Mouse (Mus musculus): ENCODE results near the gene Fn1. TPM values are rescaled to one million over a fixed set of nuclear protein-coding genes. Genes with fewer than 3 reads are reported as not detected.

Gene Fn1
- total and polyA plus RNA-seq, 3 experiments, result 40.5 to 95.9 (median 58.2) TPM

- Histone ChIP-seq H3K4me1 (ENCODE audit: control insufficient read depth, insufficient read depth, low read length) (peaks cover 4% of the 10 kb centered on the region), H3K4me3 (no peak overlapping the region), H3K27me3 (ENCODE audit: control insufficient read depth, insufficient read depth, low read length) (no peaks in the 10 kb centered on the region), H3K79me2 (replicated peaks; ENCODE audit: control insufficient read depth, insufficient read depth, low read length) (no peaks in the 10 kb centered on the region), H3K36me3 (ENCODE audit: control insufficient read depth, insufficient read depth, low read length) (no peaks in the 10 kb centered on the region), H3K9ac (ENCODE audit: low read depth, low read length) (no peak overlapping the region), H3K27ac (no peak overlapping the region)
- intact Hi-C loops (cut with DNase I), result loop anchor here (2.0 kb wide), 1 partner anchor 447 kb away; no protein-coding TSS in a partner anchor
- no peak for DNase-seq
- TF ChIP-seq CTCF (IDR thresholded peaks at IDR 0.05), result no peak
- TF ChIP-seq EP300 (IDR thresholded peaks at IDR 0.05; ENCODE audit: insufficient read depth, low read depth, low read length), result no peak
- no peak for TF ChIP-seq POLR2A (IDR thresholded peaks at IDR 0.05; ENCODE audit: insufficient read depth, low read depth, low read length)
- 93% methylated on average over 4 of the region's 4 CpGs for WGBS
Measured at GRCm38 (mm10) chr1:71674274-71674673, 21.3 kb upstream of the Fn1 start.

GRCm38 (mm10) chr1:71673398-71673910, 20.5 kb upstream of the Fn1 start:
- 17% methylated on average over 3 of the region's 3 CpGs for WGBS
- H3K27me3 ChIP-seq (ENCODE audit: control insufficient read depth, insufficient read depth, low read length), result no peaks in the 10 kb centered on the region
- H3K9ac ChIP-seq (ENCODE audit: low read depth, low read length), result no peak overlapping the region
- DNase-seq, result no peak
- intact Hi-C loops (cut with DNase I), result no loop called here
- H3K4me1 ChIP-seq (ENCODE audit: control insufficient read depth, insufficient read depth, low read length), result peaks cover 4% of the 10 kb centered on the region
- no peaks in the 10 kb centered on the region for H3K79me2 ChIP-seq (replicated peaks; ENCODE audit: control insufficient read depth, insufficient read depth, low read length)
- no peak for TF ChIP-seq EP300 (IDR thresholded peaks at IDR 0.05; ENCODE audit: insufficient read depth, low read depth, low read length)
- TF ChIP-seq CTCF (IDR thresholded peaks at IDR 0.05), result no peak
- no peak for TF ChIP-seq POLR2A (IDR thresholded peaks at IDR 0.05; ENCODE audit: insufficient read depth, low read depth, low read length)
- no peak overlapping the region for H3K27ac ChIP-seq
- no peak overlapping the region for H3K4me3 ChIP-seq
- no peaks in the 10 kb centered on the region for H3K36me3 ChIP-seq (ENCODE audit: control insufficient read depth, insufficient read depth, low read length)

GRCm38 (mm10) chr1:71672346-71672745, 19.3 kb upstream of the Fn1 start:
- Histone ChIP-seq H3K27me3 (ENCODE audit: control insufficient read depth, insufficient read depth, low read length) (no peaks in the 10 kb centered on the region), H3K4me3 (no peak overlapping the region), H3K27ac (no peak overlapping the region), H3K9ac (ENCODE audit: low read depth, low read length) (no peak overlapping the region), H3K79me2 (replicated peaks; ENCODE audit: control insufficient read depth, insufficient read depth, low read length) (no peaks in the 10 kb centered on the region), H3K36me3 (ENCODE audit: control insufficient read depth, insufficient read depth, low read length) (no peaks in the 10 kb centered on the region), H3K4me1 (ENCODE audit: control insufficient read depth, insufficient read depth, low read length) (peaks cover 4% of the 10 kb centered on the region)
- intact Hi-C loops (cut with DNase I), result no loop called here
- no peak for TF ChIP-seq POLR2A (IDR thresholded peaks at IDR 0.05; ENCODE audit: insufficient read depth, low read depth, low read length)
- no peak for TF ChIP-seq EP300 (IDR thresholded peaks at IDR 0.05; ENCODE audit: insufficient read depth, low read depth, low read length)
- TF ChIP-seq CTCF (IDR thresholded peaks at IDR 0.05), result no peak
- DNase-seq, result no peak
- WGBS, result 65% methylated on average over 3 of the region's 3 CpGs

- no peak for DNase-seq
- no peak overlapping the region for H3K27ac ChIP-seq
- 88% methylated on average over 6 of the region's 6 CpGs for WGBS
- intact Hi-C loops (cut with DNase I), result no loop called here
- H3K4me3 ChIP-seq, result no peak overlapping the region
- no peaks in the 10 kb centered on the region for H3K36me3 ChIP-seq (ENCODE audit: control insufficient read depth, insufficient read depth, low read length)
- no peaks in the 10 kb centered on the region for H3K27me3 ChIP-seq (ENCODE audit: control insufficient read depth, insufficient read depth, low read length)
- no peaks in the 10 kb centered on the region for H3K4me1 ChIP-seq (ENCODE audit: control insufficient read depth, insufficient read depth, low read length)
- H3K9ac ChIP-seq (ENCODE audit: low read depth, low read length), result no peak overlapping the region
- H3K79me2 ChIP-seq (replicated peaks; ENCODE audit: control insufficient read depth, insufficient read depth, low read length), result no peaks in the 10 kb centered on the region
- TF ChIP-seq POLR2A (IDR thresholded peaks at IDR 0.05; ENCODE audit: insufficient read depth, low read depth, low read length) (no peak), CTCF (IDR thresholded peaks at IDR 0.05) (no peak), EP300 (IDR thresholded peaks at IDR 0.05; ENCODE audit: insufficient read depth, low read depth, low read length) (no peak)
Measured at GRCm38 (mm10) chr1:71663242-71663641, 10.2 kb upstream of the Fn1 start.

DNA sequence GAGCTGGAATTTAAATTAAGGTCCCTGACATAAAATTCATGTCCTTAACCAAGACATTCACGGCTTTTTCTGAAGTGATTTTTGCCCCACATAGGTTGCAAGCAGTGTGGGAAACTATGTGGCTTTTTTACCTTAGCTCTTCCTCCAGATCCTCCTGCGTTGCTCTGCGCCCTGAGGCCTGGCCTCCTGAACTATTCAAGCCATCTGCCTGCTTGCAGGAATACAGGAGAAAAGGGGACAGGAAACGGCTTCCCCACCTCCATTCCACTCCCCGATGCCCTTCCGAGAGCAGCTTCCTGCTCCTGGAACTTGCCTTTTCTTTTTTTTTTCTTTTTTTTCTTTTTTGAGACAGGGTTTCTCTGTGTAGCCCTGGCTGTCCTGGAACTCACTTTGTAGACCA, 5.6 kb upstream of the Fn1 start:
- no peaks in the 10 kb centered on the region for H3K27me3 ChIP-seq (ENCODE audit: control insufficient read depth, insufficient read depth, low read length)
- H3K27ac ChIP-seq, result no peak overlapping the region
- no peak overlapping the region for H3K9ac ChIP-seq (ENCODE audit: low read depth, low read length)
- H3K4me1 ChIP-seq (ENCODE audit: control insufficient read depth, insufficient read depth, low read length), result no peaks in the 10 kb centered on the region
- no peaks in the 10 kb centered on the region for H3K36me3 ChIP-seq (ENCODE audit: control insufficient read depth, insufficient read depth, low read length)
- intact Hi-C loops (cut with DNase I), result no loop called here
- no peak for DNase-seq
- WGBS, result 61% methylated on average over 6 of the region's 6 CpGs
- H3K79me2 ChIP-seq (replicated peaks; ENCODE audit: control insufficient read depth, insufficient read depth, low read length), result no peaks in the 10 kb centered on the region
- TF ChIP-seq CTCF (IDR thresholded peaks at IDR 0.05), result no peak
- TF ChIP-seq EP300 (IDR thresholded peaks at IDR 0.05; ENCODE audit: insufficient read depth, low read depth, low read length), result no peak
- TF ChIP-seq POLR2A (IDR thresholded peaks at IDR 0.05; ENCODE audit: insufficient read depth, low read depth, low read length), result no peak
- H3K4me3 ChIP-seq, result no peak overlapping the region

- no peak for DNase-seq
- Histone ChIP-seq H3K4me1 (ENCODE audit: control insufficient read depth, insufficient read depth, low read length) (no peaks in the 10 kb centered on the region; the same call in 1 of the 2 replicates), H3K79me2 (replicated peaks; ENCODE audit: control insufficient read depth, insufficient read depth, low read length) (no peaks in the 10 kb centered on the region), H3K27me3 (ENCODE audit: control insufficient read depth, insufficient read depth, low read length) (no peaks in the 10 kb centered on the region), H3K9ac (ENCODE audit: low read depth, low read length) (no peak overlapping the region), H3K4me3 (no peak overlapping the region), H3K36me3 (ENCODE audit: control insufficient read depth, insufficient read depth, low read length) (no peaks in the 10 kb centered on the region), H3K27ac (no peak overlapping the region)
- TF ChIP-seq POLR2A (IDR thresholded peaks at IDR 0.05; ENCODE audit: insufficient read depth, low read depth, low read length), result no peak
- no peak for TF ChIP-seq CTCF (IDR thresholded peaks at IDR 0.05)
- no peak for TF ChIP-seq EP300 (IDR thresholded peaks at IDR 0.05; ENCODE audit: insufficient read depth, low read depth, low read length)
- intact Hi-C loops (cut with DNase I), result no loop called here
- 54% methylated on average over 6 of the region's 6 CpGs for WGBS
Measured at GRCm38 (mm10) chr1:71656309-71656708, 3.3 kb upstream of the Fn1 start.

All from heart, adult 2 months (tissue).